Mouse (Mus musculus) MEL (cell line): ENCODE results near the gene 2010300C02Rik. TPM values are rescaled to one million over a fixed set of nuclear protein-coding genes. Genes with fewer than 3 reads are reported as not detected.

ENCODE experiments used
- DNase-seq: peaks from one replicate; pipeline ENCODE4 v3.0.0; 2011; ENCODE audit warnings: low read depth, low spot score
- H3K27ac ChIP-seq: 2 replicates; pipeline ENCODE4 v1.5.1; 2012; ENCODE audit warnings: low read depth, mild to moderate bottlenecking, control low read depth, low read length, moderate library complexity; ENCODE audit not compliant: control insufficient read depth
- H3K27me3 ChIP-seq, 2 experiments: fragments of 150-350 bp in 1 of 2; sonication (generic) in 1 of 2; 2 replicates each; pipeline ENCODE4 v1.6.1; 2012; ENCODE audit warnings: low read length in 2 of 2, mild to moderate bottlenecking in 2 of 2, improper control_type of control experiment in 1 of 2, moderate library complexity in 1 of 2; ENCODE audit not compliant: insufficient read depth in 2 of 2, control insufficient read depth in 1 of 2
- H3K36me3 ChIP-seq, 2 experiments: 2 replicates each; pipeline ENCODE4 v1.6.1; 2012 to 2014; ENCODE audit warnings: low read length in 2 of 2, improper control_type of control experiment in 1 of 2, inconsistent platforms in 1 of 2, mild to moderate bottlenecking in 1 of 2; ENCODE audit not compliant: insufficient read depth in 2 of 2, control insufficient read depth in 1 of 2
- H3K4me1 ChIP-seq, 2 experiments: fragments of 150-350 bp in 1 of 2; sonication (generic) in 1 of 2; 2 replicates each; pipeline ENCODE4 v1.6.1; 2012; ENCODE audit warnings: low read length in 2 of 2, improper control_type of control experiment in 1 of 2, mild to moderate bottlenecking in 1 of 2; ENCODE audit not compliant: insufficient read depth in 2 of 2, control insufficient read depth in 1 of 2
- H3K4me3 ChIP-seq, 2 experiments: fragments of 150-350 bp in 1 of 2; sonication (generic) in 1 of 2; 2 replicates each; pipeline ENCODE4 v1.5.1; 2012; ENCODE audit warnings: low read depth in 2 of 2, low read length in 2 of 2, mild to moderate bottlenecking in 2 of 2, moderate library complexity in 2 of 2, control low read depth in 1 of 2, improper control_type of control experiment in 1 of 2; ENCODE audit not compliant: control insufficient read depth in 1 of 2, insufficient read depth in 1 of 2
- H3K79me2 ChIP-seq: 2 replicates; pipeline ENCODE4 v1.6.1; 2012; ENCODE audit warnings: mild to moderate bottlenecking, low read length, moderate library complexity; ENCODE audit not compliant: control insufficient read depth, poor library complexity, insufficient read depth
- H3K9ac ChIP-seq: 2 replicates; pipeline ENCODE4 v1.6.1; 2012; ENCODE audit warnings: low read depth, mild to moderate bottlenecking, control low read depth, low read length, moderate library complexity; ENCODE audit not compliant: control insufficient read depth, poor library complexity, severe bottlenecking
- H3K9me3 ChIP-seq: fragments of 150-350 bp; sonication (generic); replicated peaks from 2 replicates; pipeline ENCODE4 v1.6.1; 2012; ENCODE audit warnings: mild to moderate bottlenecking, low read length, improper control_type of control experiment, moderate library complexity; ENCODE audit not compliant: insufficient read depth
- BHLHE40 ChIP-seq: IDR thresholded peaks from 2 replicates; pipeline ENCODE4 v1.6.1; 2012; ENCODE audit warnings: low read depth, mild to moderate bottlenecking, inconsistent platforms, low read length, improper control_type of control experiment, borderline replicate concordance
- CHD1 ChIP-seq: IDR thresholded peaks from 2 replicates; pipeline ENCODE4 v1.6.1; 2012; ENCODE audit warnings: low read depth, mild to moderate bottlenecking, inconsistent platforms, low read length, improper control_type of control experiment
- ETS1 ChIP-seq: IDR thresholded peaks from 2 replicates; pipeline ENCODE4 v1.6.1; 2012; ENCODE audit warnings: low read depth, mild to moderate bottlenecking, inconsistent platforms, low read length, improper control_type of control experiment, moderate library complexity
- GABPA ChIP-seq: IDR thresholded peaks from 2 replicates; pipeline ENCODE4 v1.6.1; 2012; ENCODE audit warnings: low read depth, mild to moderate bottlenecking, inconsistent platforms, low read length, improper control_type of control experiment, moderate library complexity
- HCFC1 ChIP-seq: IDR thresholded peaks from 2 replicates; pipeline ENCODE4 v1.6.1; 2012; ENCODE audit warnings: low read depth, mild to moderate bottlenecking, inconsistent platforms, low read length, improper control_type of control experiment, moderate library complexity
- KAT2A ChIP-seq: conservative IDR thresholded peaks from 2 replicates; pipeline ENCODE4 v1.6.1; 2012; ENCODE audit warnings: low read depth, low read length, improper control_type of control experiment, inconsistent platforms
- MAFK ChIP-seq: IDR thresholded peaks from 2 replicates; pipeline ENCODE4 v1.6.1; 2011; ENCODE audit warnings: low read depth, mild to moderate bottlenecking, low read length, improper control_type of control experiment, borderline replicate concordance
- MAZ ChIP-seq: IDR thresholded peaks from 2 replicates; pipeline ENCODE4 v1.6.1; 2012; ENCODE audit warnings: low read depth, mild to moderate bottlenecking, inconsistent platforms, low read length, improper control_type of control experiment
- MEF2A ChIP-seq: IDR thresholded peaks from 2 replicates; pipeline ENCODE4 v1.6.1; 2014; ENCODE audit warnings: low read depth, mild to moderate bottlenecking, inconsistent platforms, low read length, improper control_type of control experiment; ENCODE audit not compliant: poor library complexity, insufficient replicate concordance, severe bottlenecking; ENCODE audit errors: extremely low read depth
- POLR2A ChIP-seq, 2 experiments: IDR thresholded peaks; 2 replicates each; pipeline ENCODE4 v1.6.1; 2011 to 2012; ENCODE audit warnings: low read length in 2 of 2, mild to moderate bottlenecking in 2 of 2, control low read depth in 1 of 2, improper control_type of control experiment in 1 of 2, low read depth in 1 of 2, moderate library complexity in 1 of 2; ENCODE audit not compliant: control insufficient read depth in 1 of 2, insufficient read depth in 1 of 2, poor library complexity in 1 of 2
- RAD21 ChIP-seq: IDR thresholded peaks from 2 replicates; pipeline ENCODE4 v1.6.1; 2011; ENCODE audit warnings: mild to moderate bottlenecking, low read depth, low read length, improper control_type of control experiment
- RCOR1 ChIP-seq: IDR thresholded peaks from 2 replicates; pipeline ENCODE4 v1.6.1; 2012; ENCODE audit warnings: low read depth, mild to moderate bottlenecking, inconsistent platforms, low read length, improper control_type of control experiment
- SIN3A ChIP-seq: IDR thresholded peaks from 2 replicates; pipeline ENCODE4 v1.6.1; 2012; ENCODE audit warnings: low read length, improper control_type of control experiment, inconsistent platforms
- TAL1 ChIP-seq: IDR thresholded peaks from 2 replicates; pipeline ENCODE4 v1.6.1; 2012; ENCODE audit warnings: mild to moderate bottlenecking, inconsistent platforms, low read length, moderate library complexity, mixed read lengths
- TBP ChIP-seq: IDR thresholded peaks from 2 replicates; pipeline ENCODE4 v1.8.0; 2011; ENCODE audit warnings: low read depth, low read length, improper control_type of control experiment
- ZKSCAN1 ChIP-seq: IDR thresholded peaks from 2 replicates; pipeline ENCODE4 v1.6.1; 2012; ENCODE audit warnings: low read depth, mild to moderate bottlenecking, inconsistent platforms, low read length, improper control_type of control experiment, moderate library complexity
- ZNF384 ChIP-seq: IDR thresholded peaks from 2 replicates; pipeline ENCODE4 v1.6.1; 2012; ENCODE audit warnings: low read depth, mild to moderate bottlenecking, inconsistent platforms, low read length, improper control_type of control experiment
- polyA plus RNA-seq, 2 experiments: library from polyadenylated mRNA; stranded (reverse) in 1 of 2; unstranded in 1 of 2; fragments of >175 nt in 1 of 2; fragments of >200 nt in 1 of 2; gene quantifications; 2 replicates each; pipeline versions ENCODE4 v1.2.1 to v1.2.4; 2012; ENCODE audit warnings: low replicate concordance in 2 of 2, low read depth in 1 of 2; ENCODE audit not compliant: insufficient read length in 2 of 2, insufficient read depth in 1 of 2, missing spikeins in 1 of 2
- total RNA-seq: library from RNA; depleted of rRNA; stranded (reverse); fragments of 300-350 nt; gene quantifications from 2 replicates; pipeline ENCODE4 v1.2.3, GENCODE M21; 2012

Gene 2010300C02Rik
- total and polyA plus RNA-seq, 3 experiments, result not detected

GRCm38 (mm10) chr1:37702326-37702725 lies 17.6 kb downstream of the 2010300C02Rik start:
- Histone ChIP-seq H3K27ac (no peak overlapping the region), H3K27me3 (peaks cover 2 to 4% of the 10 kb centered on the region in 2 experiments; a peak in 2 of 4 replicates), H3K4me3 (no peak overlapping the region), H3K9ac (no peak overlapping the region), H3K79me2 (no peaks in the 10 kb centered on the region), H3K9me3 (no peaks in the 10 kb centered on the region; the same call in 1 of the 2 replicates), H3K4me1 (no peaks in the 10 kb centered on the region), H3K36me3 (no peaks in the 10 kb centered on the region)
- no peak for TF ChIP-seq POLR2A (IDR thresholded peaks at IDR 0.05; ENCODE audit: control insufficient read depth in 1 of 2, insufficient read depth in 1 of 2, low read depth in 1 of 2, low read length in 2 of 2, poor library complexity in 1 of 2)
- no peak for TF ChIP-seq MAZ
- no peak for TF ChIP-seq MEF2A
- no peak for TF ChIP-seq GABPA
- TF ChIP-seq RAD21, result no peak
- TF ChIP-seq ZNF384, result no peak
- no peak for TF ChIP-seq TBP
- no peak for TF ChIP-seq HCFC1
- TF ChIP-seq SIN3A, result no peak
- no peak for TF ChIP-seq TAL1
- no peak for TF ChIP-seq BHLHE40
- no peak for DNase-seq

GRCm38 (mm10) chr1:37698852-37699439 lies 20.9 kb downstream of the 2010300C02Rik start:
- Histone ChIP-seq H3K27ac (no peak overlapping the region), H3K9me3 (no peaks in the 10 kb centered on the region), H3K4me3 (no peak overlapping the region), H3K36me3 (no peaks in the 10 kb centered on the region), H3K79me2 (no peaks in the 10 kb centered on the region), H3K9ac (no peak overlapping the region), H3K4me1 (no peaks in the 10 kb centered on the region), H3K27me3 (peaks cover 2 to 4% of the 10 kb centered on the region in 2 experiments; a peak in 2 of 4 replicates)
- TF ChIP-seq RCOR1 (no peak), KAT2A (no peak), CHD1 (no peak), ETS1 (no peak), ZKSCAN1 (no peak), MAFK (no peak)
- no peak for DNase-seq
